Mouse (Mus musculus): ENCODE data around the gene Slc38a1. TPM values are rescaled to one million over a fixed set of nuclear protein-coding genes. Genes with fewer than 3 reads are reported as not detected.
"Not testable (repeated sequence)": the region's sequence is repeated elsewhere in the genome, so short reads cannot be mapped to it uniquely, and the experiment has no call there.

Slc38a1 gene
- polyA plus RNA-seq, 1 experiment, result 10.7 TPM

GRCm38 (mm10) chr15:96658275-96658602 is 15.5 kb upstream of the Slc38a1 start:
- DNase-seq (ENCODE audit: low read depth), result no peak

- DNase-seq (ENCODE audit: low read depth), result no peak
Measured at GRCm38 (mm10) chr15:96657576-96658274, 15.0 kb upstream of the Slc38a1 start.

GRCm38 (mm10) chr15:96655514-96655913 is 12.8 kb upstream of the Slc38a1 start:
- DNase-seq (ENCODE audit: low read depth), result no peak

- no peak for DNase-seq (ENCODE audit: low read depth)
Measured at GRCm38 (mm10) chr15:96654714-96655113, 12.0 kb upstream of the Slc38a1 start.

GRCm38 (mm10) chr15:96653011-96653410 is 10.3 kb upstream of the Slc38a1 start:
- no peak for DNase-seq (ENCODE audit: low read depth)

- DNase-seq (ENCODE audit: low read depth), result no peak
Measured at GRCm38 (mm10) chr15:96652531-96652930, 9.8 kb upstream of the Slc38a1 start.

GRCm38 (mm10) chr15:96647376-96647775 is 4.7 kb upstream of the Slc38a1 start:
- DNase-seq (ENCODE audit: low read depth), result no peak

- no peak for DNase-seq (ENCODE audit: low read depth)
Measured at GRCm38 (mm10) chr15:96641821-96642435, 785 bp downstream of the Slc38a1 start.

- no peak for DNase-seq (ENCODE audit: low read depth)
Measured at GRCm38 (mm10) chr15:96641111-96641820, 1.4 kb downstream of the Slc38a1 start.

GRCm38 (mm10) chr15:96640291-96640985 is 2.3 kb downstream of the Slc38a1 start:
- no peak for DNase-seq (ENCODE audit: low read depth)

GRCm38 (mm10) chr15:96639630-96640029 is 3.1 kb downstream of the Slc38a1 start:
- no peak for DNase-seq (ENCODE audit: low read depth)

- no peak for DNase-seq (ENCODE audit: low read depth)
Measured at GRCm38 (mm10) chr15:96638656-96639055, 4.1 kb downstream of the Slc38a1 start.

GRCm38 (mm10) chr15:96638173-96638572 is 4.5 kb downstream of the Slc38a1 start:
- DNase-seq (ENCODE audit: low read depth), result no peak

- no peak for DNase-seq (ENCODE audit: low read depth)
Measured at GRCm38 (mm10) chr15:96634670-96635405, 7.9 kb downstream of the Slc38a1 start.

- no peak for DNase-seq (ENCODE audit: low read depth)
Measured at GRCm38 (mm10) chr15:96632201-96632600, 10.5 kb downstream of the Slc38a1 start.

GRCm38 (mm10) chr15:96631107-96631718 is 11.5 kb downstream of the Slc38a1 start:
- DNase-seq (ENCODE audit: low read depth), result no peak

- no peak for DNase-seq (ENCODE audit: low read depth)
Measured at GRCm38 (mm10) chr15:96628256-96628655, 14.5 kb downstream of the Slc38a1 start.

- no peak for DNase-seq (ENCODE audit: low read depth)
Measured at GRCm38 (mm10) chr15:96626871-96627270, 15.8 kb downstream of the Slc38a1 start.

GRCm38 (mm10) chr15:96625012-96625411 is 17.7 kb downstream of the Slc38a1 start:
- not testable (repeated sequence) for DNase-seq (ENCODE audit: low read depth)

GRCm38 (mm10) chr15:96622376-96622775 is 20.3 kb downstream of the Slc38a1 start:
- no peak for DNase-seq (ENCODE audit: low read depth)

- no peak for DNase-seq (ENCODE audit: low read depth)
Measured at GRCm38 (mm10) chr15:96621686-96622085, 21.0 kb downstream of the Slc38a1 start.

All from gonadal fat pad, adult 2 months (tissue).